Mouse (Mus musculus): ENCODE results near the gene Gm10037. TPM values are rescaled to one million over a fixed set of nuclear protein-coding genes. Genes with fewer than 3 reads are reported as not detected.
"Not testable (repeated sequence)": the region's sequence is repeated elsewhere in the genome, so short reads cannot be mapped to it uniquely, and the experiment has no call there.

The Gm10037 gene
- total RNA-seq, 2 experiments from 2014 or later = 16.0 to 18.1 TPM

- peak overlapping the region; percentile 80 for H3K27ac ChIP-seq
- intact Hi-C loops (cut with DNase I) = loop anchor here (1.0 kb wide), 1 partner anchor 484 kb away; the partner anchor contains the start of genes Gm28044 and Zfp953
- TF ChIP-seq CTCF (IDR thresholded peaks at IDR 0.05) = peak; percentile 66
Measured at GRCm38 (mm10) chr13:67844119-67844852, 13.4 kb downstream of the Gm10037 start.

GRCm38 (mm10) chr13:67844853-67845194, 13.9 kb downstream of the Gm10037 start:
- DNase-seq (ENCODE audit: extremely low spot score in 1 of 2, low spot score in 2 of 2) = peak in 1 of 2 experiments; percentile 14
- intact Hi-C loops (cut with DNase I) = loop anchor here (1.0 to 5.0 kb wide), 2 partner anchors 163 to 485 kb away; partner anchors contain the start of genes Gm28044 and Zfp953
- Histone ChIP-seq H3K27ac (peak overlapping the region; percentile 3; the same call in 1 of the 2 replicates), H3K4me3 (peak overlapping the region; percentile 40)
- TF ChIP-seq CTCF (IDR thresholded peaks at IDR 0.05) = no peak

More at GRCm38 (mm10) chr13:67844119-67844852, 13.4 kb downstream of the Gm10037 start:
- DNase-seq (ENCODE audit: extremely low spot score in 1 of 2, low spot score in 2 of 2) = peak; percentile 50 to 55
- H3K4me3 ChIP-seq = peak overlapping the region; percentile 40

- Histone ChIP-seq H3K4me3 (no peak overlapping the region), H3K27ac (no peak overlapping the region)
- intact Hi-C loops (cut with DNase I) = no loop called here
- TF ChIP-seq CTCF (IDR thresholded peaks at IDR 0.05) = no peak
- DNase-seq (ENCODE audit: extremely low spot score in 1 of 2, low spot score in 2 of 2) = no peak
Measured at GRCm38 (mm10) chr13:67850361-67850760, 19.5 kb downstream of the Gm10037 start.

- Histone ChIP-seq H3K27ac (no peak overlapping the region), H3K4me3 (no peak overlapping the region)
- intact Hi-C loops (cut with DNase I) = no loop called here
- TF ChIP-seq CTCF (IDR thresholded peaks at IDR 0.05) = no peak
- no peak for DNase-seq (ENCODE audit: extremely low spot score in 1 of 2, low spot score in 2 of 2)
Measured at GRCm38 (mm10) chr13:67853130-67853529, 22.2 kb downstream of the Gm10037 start.

- intact Hi-C loops (cut with DNase I) = no loop called here
- TF ChIP-seq CTCF (IDR thresholded peaks at IDR 0.05) = no peak
- H3K4me3 ChIP-seq = no peak overlapping the region
- no peak for DNase-seq (ENCODE audit: extremely low spot score in 1 of 2, low spot score in 2 of 2)
- no peak overlapping the region for H3K27ac ChIP-seq
Measured at GRCm38 (mm10) chr13:67853983-67854382, 23.1 kb downstream of the Gm10037 start.

- intact Hi-C loops (cut with DNase I) = no loop called here
- H3K27ac ChIP-seq = no peak overlapping the region
- no peak for DNase-seq (ENCODE audit: extremely low spot score in 1 of 2, low spot score in 2 of 2)
- no peak for TF ChIP-seq CTCF (IDR thresholded peaks at IDR 0.05)
- no peak overlapping the region for H3K4me3 ChIP-seq
Measured at GRCm38 (mm10) chr13:67857317-67857716, 26.4 kb downstream of the Gm10037 start.

- Histone ChIP-seq H3K4me3 (no peak overlapping the region), H3K27ac (no peak overlapping the region)
- no peak for DNase-seq (ENCODE audit: extremely low spot score in 1 of 2, low spot score in 2 of 2)
- intact Hi-C loops (cut with DNase I) = no loop called here
- TF ChIP-seq CTCF (IDR thresholded peaks at IDR 0.05) = peak; percentile 25
Measured at GRCm38 (mm10) chr13:67862508-67862907, 31.6 kb downstream of the Gm10037 start.

- TF ChIP-seq CTCF (IDR thresholded peaks at IDR 0.05) = no peak
- no peak for DNase-seq (ENCODE audit: extremely low spot score in 1 of 2, low spot score in 2 of 2)
- intact Hi-C loops (cut with DNase I) = no loop called here
Measured at GRCm38 (mm10) chr13:67863026-67863425, 32.1 kb downstream of the Gm10037 start, which contains the start of gene BC048507. TSS of gene BC048507 (plus strand) at chr13:67863326.

GRCm38 (mm10) chr13:67864764-67865350, 34.0 kb downstream of the Gm10037 start:
- no peak for TF ChIP-seq CTCF (IDR thresholded peaks at IDR 0.05)
- H3K4me3 ChIP-seq = no peak overlapping the region
- no peak for DNase-seq (ENCODE audit: extremely low spot score in 1 of 2, low spot score in 2 of 2)
- intact Hi-C loops (cut with DNase I) = loop anchor here (5.0 kb wide), 1 partner anchor 687 kb away; no protein-coding TSS in a partner anchor
- no peak overlapping the region for H3K27ac ChIP-seq

More at GRCm38 (mm10) chr13:67863026-67863425, 32.1 kb downstream of the Gm10037 start, which contains the start of gene BC048507:
- H3K4me3 ChIP-seq = no peak within 1 kb of the TSS
- H3K27ac ChIP-seq = no peak within 1 kb of the TSS

GRCm38 (mm10) chr13:67867899-67868298, 37.0 kb downstream of the Gm10037 start:
- no peak for DNase-seq (ENCODE audit: extremely low spot score in 1 of 2, low spot score in 2 of 2)
- peak; percentile 46 for TF ChIP-seq CTCF (IDR thresholded peaks at IDR 0.05)
- intact Hi-C loops (cut with DNase I) = loop anchor here (5.0 kb wide), 1 partner anchor 684 kb away; no protein-coding TSS in a partner anchor
- H3K4me3 ChIP-seq = no peak overlapping the region
- no peak overlapping the region for H3K27ac ChIP-seq

- H3K27ac ChIP-seq; H3K4me3 ChIP-seq; DNase-seq (ENCODE audit: extremely low spot score in 1 of 2, low spot score in 2 of 2); intact Hi-C loops (cut with DNase I): not testable (repeated sequence)
Measured at GRCm38 (mm10) chr13:67876049-67876698, 45.3 kb downstream of the Gm10037 start.

All from left cerebral cortex, adult 2 months (tissue).